Mouse (Mus musculus) intestine, embryonic 14.5 days (tissue): ENCODE measurements at regions not wholly inside any gene's neighbourhood (a gene's known extent, or its start where the extent isn't known, plus 50 kb on each side); places are given as distances from the start of the nearest gene placed in this dataset.

Experiments
- ATAC-seq: fragments of 200-750 bp; cut with Nextera tagmentation; replicated peaks from 2 replicates; pipeline ENCODE4 v1.8.0; 2017; ENCODE audit warnings: low read depth, moderate number of reproducible peaks, moderate TSS enrichment, moderate library complexity; ENCODE audit not compliant: low FRiP score, low TSS enrichment
- DNase-seq: peaks from one replicate; pipeline ENCODE4 v3.0.0-alpha.2; 2018; ENCODE audit warnings: low spot score
- H3K27ac ChIP-seq: fragments of 300-500 bp; sonication (generic); 2 replicates; pipeline ENCODE4 v1.5.1; 2014; ENCODE audit warnings: low read depth, mild to moderate bottlenecking, control low read depth
- H3K27me3 ChIP-seq: fragments of 300-500 bp; sonication (generic); replicated peaks from 2 replicates; pipeline ENCODE4 v1.6.1; 2014; ENCODE audit warnings: low read length, control low read depth; ENCODE audit not compliant: control insufficient read depth, insufficient read depth
- H3K36me3 ChIP-seq: fragments of 300-500 bp; sonication (generic); 2 replicates; pipeline ENCODE4 v1.6.1; 2014; ENCODE audit warnings: low read length, control low read depth; ENCODE audit not compliant: control insufficient read depth, insufficient read depth
- H3K4me1 ChIP-seq: fragments of 300-500 bp; sonication (generic); replicated peaks from 2 replicates; pipeline ENCODE4 v1.6.1; 2014; ENCODE audit warnings: low read length, control low read depth, mixed read lengths; ENCODE audit not compliant: control insufficient read depth, insufficient read depth
- H3K4me2 ChIP-seq: fragments of 300-500 bp; sonication (generic); 2 replicates; pipeline ENCODE4 v1.6.1; 2014; ENCODE audit warnings: low read length
- H3K4me3 ChIP-seq: fragments of 300-500 bp; sonication (generic); 2 replicates; pipeline ENCODE4 v1.5.1; 2014; ENCODE audit warnings: low read depth, low read length, control low read depth, mixed read lengths
- H3K9ac ChIP-seq: fragments of 300-500 bp; sonication (generic); 2 replicates; pipeline ENCODE4 v1.6.1; 2014; ENCODE audit warnings: mild to moderate bottlenecking, low read length
- H3K9me3 ChIP-seq: fragments of 300-500 bp; sonication (generic); 2 replicates; pipeline ENCODE4 v1.6.1; 2016; ENCODE audit warnings: low read length, control low read depth; ENCODE audit not compliant: control insufficient read depth
- WGBS: fragments of 180-500 bp; shearing (Covaris S2); extraction: QIAGEN DNeasy Blood & Tissue Kit; methylation state at CpG from one replicate; pipeline ENCODE4 v1.1.7; 2014; 5-methylcytosine and 5-hydroxymethylcytosine counted together

DNA sequence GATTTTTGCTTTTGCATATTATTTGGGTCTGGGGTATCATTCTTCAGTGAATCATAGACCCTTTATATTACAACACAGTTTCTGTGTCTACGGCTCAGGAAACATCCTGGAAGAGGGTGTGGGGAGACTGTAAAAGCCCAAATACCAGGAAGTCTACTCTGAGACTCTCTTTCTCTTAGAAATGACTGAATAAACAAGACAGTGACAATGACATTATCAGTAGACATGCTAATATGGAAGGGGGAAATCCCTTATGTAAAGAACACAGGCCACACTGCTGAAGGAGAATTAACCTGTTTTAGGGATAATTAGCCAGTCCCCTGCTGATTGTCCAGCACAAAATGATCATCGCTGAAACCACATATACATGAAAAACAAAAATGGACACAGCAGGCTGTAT lies 88.5 kb upstream of the Rgs1 start:
- WGBS = 82% methylated on average over 2 of the region's 2 CpGs

DNA sequence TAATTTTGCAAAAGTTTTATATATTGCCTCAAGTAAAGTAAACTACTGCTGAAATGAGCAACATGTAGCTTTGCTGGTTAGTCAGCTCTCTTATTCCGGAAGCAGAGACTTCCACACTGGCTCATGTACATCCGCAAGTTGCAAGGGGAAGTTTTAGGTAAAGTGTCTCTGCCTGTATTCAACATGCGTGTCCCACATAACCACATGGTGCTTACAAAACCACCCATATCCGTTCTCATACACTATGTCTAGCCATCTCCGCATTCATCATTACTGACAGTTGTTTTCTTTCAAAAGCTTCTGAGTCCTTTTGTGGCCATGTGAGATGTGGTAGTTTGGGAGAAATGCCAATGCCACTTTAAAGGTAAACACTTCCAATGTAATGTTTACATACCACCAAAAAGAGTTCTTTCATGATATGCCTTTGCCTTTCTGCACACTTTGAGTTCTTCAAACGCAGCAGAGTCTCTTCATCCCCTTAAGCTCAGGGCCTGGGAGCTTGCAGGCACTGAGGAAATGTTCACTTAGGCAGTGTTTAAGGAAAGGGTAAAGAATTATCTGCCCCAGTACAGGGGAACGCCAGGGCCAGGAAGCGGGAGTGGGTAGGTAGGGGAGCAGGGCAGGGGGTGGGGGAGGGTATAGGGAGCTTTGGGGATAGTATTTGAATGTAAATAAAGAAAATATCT lies 81.5 kb upstream of the Rgs1 start:
- no peak overlapping the region for H3K4me3 ChIP-seq
- no peaks in the 10 kb centered on the region for H3K9me3 ChIP-seq
- WGBS = 41% methylated on average over 8 of the region's 8 CpGs
- DNase-seq (no peak), ATAC-seq (no peak)
- 0 out of 2 replicates have a peak, but pooled peaks cover 8% of the 10 kb centered on the region for H3K4me1 ChIP-seq
- H3K4me2 ChIP-seq = no peak overlapping the region
- no peaks in the 10 kb centered on the region for H3K36me3 ChIP-seq
- no peaks in the 10 kb centered on the region for H3K27me3 ChIP-seq
- H3K27ac ChIP-seq = peak overlapping the region; percentile 54; the same call in 1 of the 2 replicates
- no peak overlapping the region for H3K9ac ChIP-seq

More for the DNA sequence above, 88.5 kb upstream of the Rgs1 start:
- no peak for ATAC-seq
- Histone ChIP-seq H3K36me3 (no peaks in the 10 kb centered on the region), H3K4me3 (no peak overlapping the region), H3K27ac (no peak overlapping the region), H3K27me3 (no peaks in the 10 kb centered on the region), H3K9me3 (no peaks in the 10 kb centered on the region), H3K9ac (no peak overlapping the region), H3K4me2 (no peak overlapping the region), H3K4me1 (no peaks in the 10 kb centered on the region)
- DNase-seq = no peak

DNA sequence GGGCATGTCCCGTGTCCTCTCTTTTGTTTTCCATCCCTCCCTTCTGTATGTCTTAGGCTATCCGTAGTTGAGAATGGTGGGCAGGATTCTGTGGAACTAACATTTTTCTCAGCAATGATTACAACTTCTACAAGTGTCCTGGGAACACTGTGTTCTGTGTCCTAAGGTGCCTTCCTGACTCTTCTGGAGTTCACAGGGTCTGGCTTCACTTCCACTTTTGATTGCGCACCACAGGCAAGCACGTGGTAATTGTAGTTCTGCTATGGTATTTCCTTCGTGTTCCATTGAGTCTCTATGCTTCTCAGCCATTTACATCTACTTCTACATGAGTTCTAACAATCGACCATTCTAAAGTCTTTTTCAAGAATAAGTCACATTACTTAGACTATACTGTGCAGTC lies 70.4 kb upstream of the Rgs1 start:
- H3K36me3 ChIP-seq = no peaks in the 10 kb centered on the region
- WGBS = 90% methylated on average over 6 of the region's 6 CpGs

DNA sequence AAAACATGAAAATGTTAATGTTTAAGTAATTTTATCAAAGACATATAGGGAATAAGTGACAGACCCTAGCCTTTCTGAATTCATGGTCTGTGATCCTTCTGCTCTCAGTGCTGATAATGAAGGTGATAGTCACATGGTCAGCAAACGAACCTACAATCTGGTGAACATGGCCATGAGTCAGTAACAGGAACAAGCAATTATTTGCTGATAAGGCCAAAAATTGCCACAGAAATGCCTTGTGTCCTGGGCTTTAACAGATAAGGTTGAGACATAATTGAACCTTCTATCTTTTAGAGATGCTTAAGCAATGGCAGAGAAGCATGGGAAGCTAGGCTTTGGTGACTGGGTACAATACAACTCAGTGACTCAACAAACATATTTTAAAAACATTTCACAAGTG lies 69.2 kb upstream of the Rgs1 start:
- no peak overlapping the region for H3K9ac ChIP-seq
- DNase-seq (no peak), ATAC-seq (no peak)
- no peaks in the 10 kb centered on the region for H3K36me3 ChIP-seq
- WGBS = 79% methylated on average over 1 of the region's 1 CpGs
- H3K27me3 ChIP-seq = no peaks in the 10 kb centered on the region
- H3K4me3 ChIP-seq = no peak overlapping the region
- no peak overlapping the region for H3K27ac ChIP-seq
- no peaks in the 10 kb centered on the region for H3K4me1 ChIP-seq
- no peaks in the 10 kb centered on the region for H3K9me3 ChIP-seq
- H3K4me2 ChIP-seq = no peak overlapping the region

More for the DNA sequence above, 70.4 kb upstream of the Rgs1 start:
- no peaks in the 10 kb centered on the region for H3K9me3 ChIP-seq
- ATAC-seq (no peak), DNase-seq (no peak)
- no peak overlapping the region for H3K9ac ChIP-seq
- no peak overlapping the region for H3K27ac ChIP-seq
- no peaks in the 10 kb centered on the region for H3K4me1 ChIP-seq
- no peaks in the 10 kb centered on the region for H3K27me3 ChIP-seq
- no peak overlapping the region for H3K4me3 ChIP-seq
- H3K4me2 ChIP-seq = no peak overlapping the region

DNA sequence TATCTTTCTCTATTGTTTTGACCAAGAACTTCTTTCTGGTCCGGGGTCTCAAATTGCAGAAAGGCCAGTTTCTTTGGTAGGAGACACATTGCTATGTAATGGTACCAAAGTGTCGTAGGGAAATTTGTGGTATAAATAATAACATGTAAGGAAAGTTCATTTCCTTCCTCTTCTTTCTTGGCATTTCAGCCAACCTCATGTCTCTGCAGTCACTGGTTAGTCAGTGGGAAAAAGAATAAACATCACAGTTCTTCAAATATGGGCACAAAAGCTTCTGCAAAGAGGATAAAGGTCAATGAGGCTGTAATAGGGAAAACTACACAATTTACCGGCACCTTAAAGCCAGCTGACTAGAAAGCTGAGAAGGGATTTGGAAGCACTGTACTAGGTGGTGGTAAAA lies 68.5 kb upstream of the Rgs1 start:
- no peak overlapping the region for H3K4me3 ChIP-seq
- H3K27me3 ChIP-seq = no peaks in the 10 kb centered on the region
- H3K36me3 ChIP-seq = no peaks in the 10 kb centered on the region
- no peak overlapping the region for H3K27ac ChIP-seq
- H3K9ac ChIP-seq = no peak overlapping the region
- H3K9me3 ChIP-seq = no peaks in the 10 kb centered on the region
- ATAC-seq (no peak), DNase-seq (no peak)
- 79% methylated on average over 3 of the region's 3 CpGs for WGBS
- H3K4me2 ChIP-seq = no peak overlapping the region
- H3K4me1 ChIP-seq = no peaks in the 10 kb centered on the region

DNA sequence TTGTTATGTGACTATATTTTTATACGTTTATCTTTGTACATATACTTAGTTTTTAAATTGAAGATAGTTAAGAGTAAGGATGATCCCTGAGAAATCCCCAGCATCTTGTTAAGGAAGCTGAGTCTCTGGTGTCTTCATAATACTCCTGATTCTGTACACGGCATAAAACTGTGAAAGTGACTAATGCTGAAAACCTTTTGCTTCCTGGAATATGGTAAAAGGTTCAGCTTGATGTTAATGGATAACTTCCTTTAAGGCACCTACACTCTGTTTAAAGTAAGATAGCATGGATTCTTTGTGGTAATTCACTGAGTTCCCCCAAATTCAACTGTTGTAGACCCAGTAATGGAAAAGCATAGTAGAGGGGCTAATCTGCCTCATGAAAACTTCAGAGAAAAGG lies 67.2 kb upstream of the Rgs1 start:
- H3K27ac ChIP-seq = no peak overlapping the region
- H3K4me3 ChIP-seq = no peak overlapping the region
- WGBS = 83% methylated on average over 2 of the region's 2 CpGs
- H3K36me3 ChIP-seq = no peaks in the 10 kb centered on the region
- no peaks in the 10 kb centered on the region for H3K9me3 ChIP-seq
- ATAC-seq (no peak), DNase-seq (no peak)
- no peaks in the 10 kb centered on the region for H3K27me3 ChIP-seq
- no peaks in the 10 kb centered on the region for H3K4me1 ChIP-seq
- no peak overlapping the region for H3K9ac ChIP-seq
- H3K4me2 ChIP-seq = no peak overlapping the region

DNA sequence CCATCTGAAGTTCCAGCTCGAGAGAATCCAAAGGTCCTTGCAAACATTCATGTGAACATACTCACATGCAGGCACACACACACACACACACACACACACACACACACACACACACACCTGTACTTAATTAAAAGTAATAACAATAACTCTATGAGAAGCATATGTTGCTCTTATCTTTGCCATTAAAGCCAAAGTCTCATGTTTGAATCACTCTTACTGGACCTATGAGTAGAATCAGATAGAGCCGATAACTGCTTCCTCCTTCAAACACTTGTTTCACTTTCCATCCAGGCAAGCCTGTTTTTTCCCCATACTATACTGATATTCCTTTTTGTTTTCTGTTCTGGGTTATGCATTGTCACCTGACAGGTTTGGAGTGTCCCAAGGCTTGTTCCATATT lies 65.3 kb upstream of the Rgs1 start:
- H3K9ac ChIP-seq = no peak overlapping the region
- H3K27ac ChIP-seq = no peak overlapping the region
- no peak overlapping the region for H3K4me2 ChIP-seq
- no peaks in the 10 kb centered on the region for H3K4me1 ChIP-seq
- 83% methylated on average over 2 of the region's 2 CpGs for WGBS
- H3K36me3 ChIP-seq = no peaks in the 10 kb centered on the region
- no peaks in the 10 kb centered on the region for H3K27me3 ChIP-seq
- no peak overlapping the region for H3K4me3 ChIP-seq
- ATAC-seq = no peak
- no peaks in the 10 kb centered on the region for H3K9me3 ChIP-seq
- DNase-seq = no peak

DNA sequence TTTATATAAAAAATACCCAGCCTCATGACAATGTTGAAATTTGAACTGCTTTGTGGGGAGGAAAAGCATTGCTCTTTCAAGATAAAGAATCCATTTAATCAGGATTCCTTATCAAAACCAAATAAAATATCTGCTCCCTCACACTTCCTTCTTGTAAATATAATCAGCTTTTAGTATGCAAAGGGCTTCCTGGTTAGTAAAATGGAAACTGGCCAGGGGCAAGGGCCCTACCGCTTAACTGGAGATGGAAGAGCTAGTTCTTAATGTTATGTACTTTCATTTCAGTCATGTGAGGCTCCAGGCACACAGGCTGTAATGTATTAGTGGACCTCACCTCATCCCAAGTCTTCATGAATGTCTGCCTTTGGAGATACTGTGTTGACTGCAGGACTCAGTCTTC lies 64.3 kb upstream of the Rgs1 start:
- WGBS = 86% methylated on average over 1 of the region's 1 CpGs
- no peak for DNase-seq
- Histone ChIP-seq H3K36me3 (no peaks in the 10 kb centered on the region), H3K9ac (no peak overlapping the region), H3K4me1 (no peaks in the 10 kb centered on the region), H3K27me3 (no peaks in the 10 kb centered on the region), H3K9me3 (no peaks in the 10 kb centered on the region), H3K4me3 (no peak overlapping the region), H3K27ac (no peak overlapping the region), H3K4me2 (no peak overlapping the region)
- ATAC-seq = no peak

DNA sequence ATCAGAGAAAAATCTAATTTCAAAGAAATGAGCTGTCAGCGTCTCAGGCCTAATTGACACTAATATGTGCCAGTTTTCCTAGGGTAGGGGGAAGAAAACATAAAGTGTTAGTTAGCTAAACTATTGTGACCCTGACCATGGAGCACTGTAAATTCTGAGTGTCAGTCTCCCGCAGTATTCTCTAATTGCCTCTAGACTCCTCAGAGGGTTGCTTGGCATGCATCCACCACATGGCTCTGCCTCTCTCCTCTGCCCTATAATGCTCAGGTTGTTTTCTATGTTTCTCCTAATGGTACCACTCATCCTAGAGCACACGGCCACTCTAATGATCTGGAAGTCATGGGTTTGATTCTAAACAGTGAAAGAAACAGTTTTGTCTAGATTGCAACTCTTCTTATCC lies 60.9 kb upstream of the Rgs1 start:
- DNase-seq (no peak), ATAC-seq (no peak)
- no peaks in the 10 kb centered on the region for H3K4me1 ChIP-seq
- no peaks in the 10 kb centered on the region for H3K36me3 ChIP-seq
- no peak overlapping the region for H3K27ac ChIP-seq
- H3K4me2 ChIP-seq = no peak overlapping the region
- 49% methylated on average over 3 of the region's 3 CpGs for WGBS
- H3K27me3 ChIP-seq = no peaks in the 10 kb centered on the region
- no peak overlapping the region for H3K9ac ChIP-seq
- no peaks in the 10 kb centered on the region for H3K9me3 ChIP-seq
- no peak overlapping the region for H3K4me3 ChIP-seq
